Mouse (Mus musculus) kidney, adult 2 months (tissue): Measurements from ENCODE around the gene Fam171b.

Experiments used
- CTCF ChIP-seq: fragments of 200-500 bp; conservative IDR thresholded peaks from 2 replicates; pipeline ENCODE4 v1.5.1; 2011; ENCODE audit warnings: low read depth, mild to moderate bottlenecking, control low read depth, low read length, moderate library complexity, mixed read lengths; ENCODE audit not compliant: insufficient read depth, insufficient read length
- POLR2A ChIP-seq: fragments of 200-500 bp; IDR thresholded peaks from one replicate; pipeline ENCODE4 v1.6.1; 2011; ENCODE audit warnings: low read depth, low read length, control low read depth

DNA sequence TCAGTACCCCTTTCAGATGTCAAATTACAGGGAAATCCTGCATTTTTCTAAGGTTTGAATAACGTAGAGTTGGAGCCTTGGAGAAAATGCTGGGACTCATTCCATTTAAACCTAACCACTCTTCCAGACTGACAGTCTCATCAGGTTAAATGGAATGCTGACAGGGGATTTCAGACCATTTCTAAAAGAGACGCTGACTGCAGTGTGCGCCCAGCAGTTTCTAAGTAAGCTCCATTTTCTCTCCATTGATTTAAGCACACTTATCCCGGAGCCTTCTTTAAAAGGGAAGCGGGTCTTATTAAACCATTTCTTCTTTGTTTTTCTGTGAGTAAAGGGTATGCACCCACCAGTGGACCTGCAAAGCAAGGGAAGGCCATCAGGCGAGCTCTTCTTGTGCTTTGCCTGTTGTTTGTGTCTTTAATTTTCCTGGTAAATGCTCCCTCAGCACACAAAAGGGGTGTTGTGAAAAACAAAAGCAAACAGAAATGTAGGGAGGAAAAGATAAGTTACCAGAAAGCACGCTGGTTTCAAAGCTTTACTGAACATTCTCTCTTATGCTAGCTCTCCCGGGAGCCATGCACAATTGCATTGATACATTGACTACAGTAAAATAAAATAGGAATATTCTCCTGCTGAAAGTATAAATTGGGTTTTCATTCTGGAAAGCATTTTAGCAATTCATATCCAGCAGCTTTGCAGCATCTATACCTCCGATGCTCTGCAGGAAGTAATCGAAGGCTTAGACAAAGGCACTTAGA is 23.1 kb downstream of the Fam171b start:
- TF ChIP-seq CTCF (no peak), POLR2A (no peak)
